Mouse (Mus musculus) lung, postnatal 4 days (tissue): ENCODE measurements around the gene Npb.

Source experiments
- DNase-seq, 2 experiments: peaks; one replicate each; pipeline ENCODE4 v3.0.0; 2021

Npb gene

DNA sequence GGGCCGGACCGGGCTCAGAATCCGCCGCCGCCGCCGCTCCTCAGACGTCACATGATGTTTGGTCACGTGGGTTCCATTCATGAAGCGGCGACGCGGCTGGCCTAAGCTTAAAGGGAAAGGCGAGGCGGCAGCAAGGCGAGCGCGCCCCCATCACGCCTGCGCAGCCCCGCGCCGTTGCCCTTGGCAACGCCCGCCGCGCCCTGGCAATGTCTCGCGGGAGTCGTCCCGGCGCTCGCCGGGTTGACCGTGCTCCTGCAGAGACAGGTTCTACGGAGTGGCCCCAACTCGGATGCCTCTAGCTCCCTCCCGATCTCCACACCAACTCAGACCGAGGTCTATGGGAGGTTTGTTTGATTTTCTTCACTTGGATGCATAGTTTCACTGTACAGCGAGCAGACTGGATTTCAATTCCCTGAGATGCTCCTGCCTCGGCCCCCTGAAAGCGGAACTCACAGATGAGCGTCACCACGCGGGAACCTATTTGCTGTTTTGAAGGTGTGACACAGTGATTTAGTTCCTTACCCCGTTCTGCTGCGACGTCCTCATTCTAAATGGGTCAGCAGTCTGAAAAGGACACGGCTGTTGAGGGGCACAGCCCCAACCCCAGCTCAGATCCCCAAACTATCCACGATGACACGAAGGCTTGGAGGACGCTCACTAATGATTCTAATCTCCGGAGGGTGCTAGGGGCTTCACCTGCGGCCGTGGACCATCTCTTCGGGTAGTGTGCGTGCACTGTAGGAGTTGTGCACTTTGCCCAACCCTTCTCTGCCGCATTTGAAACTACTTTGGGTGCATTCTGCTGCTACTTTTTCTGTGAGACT is 25.5 kb downstream of the Npb start, which contains the start of gene Mafg:
Gene Mafg, minus strand, starts transcription at position 81 of the 824 bp plus-strand sequence.
- DNase-seq = peak; percentile 95 to 97

GRCm38 (mm10) chr11:120634810-120635209 is 26.5 kb downstream of the Npb start:
- no peak for DNase-seq

DNA sequence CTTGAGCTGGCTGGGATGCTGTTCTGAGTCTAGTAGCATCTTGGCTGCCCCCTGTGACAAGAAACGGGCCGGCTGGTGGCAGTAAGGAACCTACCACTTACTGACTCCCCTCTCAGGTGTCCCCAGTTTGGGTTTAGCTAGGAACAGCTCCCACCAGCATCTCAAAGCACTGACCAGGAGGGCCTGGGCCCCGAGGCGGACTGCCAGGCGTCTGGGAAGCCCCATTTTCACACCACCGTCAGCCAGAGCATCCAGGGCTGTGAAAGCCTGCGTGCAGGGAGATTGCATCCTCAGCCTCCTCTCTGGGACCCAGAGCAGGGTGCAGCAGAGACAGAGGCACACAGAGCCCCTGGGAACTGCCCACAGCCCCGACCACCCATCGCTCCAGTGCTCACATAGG is 33.0 kb downstream of the Npb start:
- peak in 1 of 2 experiments; percentile 19 for DNase-seq

- peak in 1 of 2 experiments; percentile 18 for DNase-seq
Measured at GRCm38 (mm10) chr11:120641869-120642268, 33.6 kb downstream of the Npb start.

DNA sequence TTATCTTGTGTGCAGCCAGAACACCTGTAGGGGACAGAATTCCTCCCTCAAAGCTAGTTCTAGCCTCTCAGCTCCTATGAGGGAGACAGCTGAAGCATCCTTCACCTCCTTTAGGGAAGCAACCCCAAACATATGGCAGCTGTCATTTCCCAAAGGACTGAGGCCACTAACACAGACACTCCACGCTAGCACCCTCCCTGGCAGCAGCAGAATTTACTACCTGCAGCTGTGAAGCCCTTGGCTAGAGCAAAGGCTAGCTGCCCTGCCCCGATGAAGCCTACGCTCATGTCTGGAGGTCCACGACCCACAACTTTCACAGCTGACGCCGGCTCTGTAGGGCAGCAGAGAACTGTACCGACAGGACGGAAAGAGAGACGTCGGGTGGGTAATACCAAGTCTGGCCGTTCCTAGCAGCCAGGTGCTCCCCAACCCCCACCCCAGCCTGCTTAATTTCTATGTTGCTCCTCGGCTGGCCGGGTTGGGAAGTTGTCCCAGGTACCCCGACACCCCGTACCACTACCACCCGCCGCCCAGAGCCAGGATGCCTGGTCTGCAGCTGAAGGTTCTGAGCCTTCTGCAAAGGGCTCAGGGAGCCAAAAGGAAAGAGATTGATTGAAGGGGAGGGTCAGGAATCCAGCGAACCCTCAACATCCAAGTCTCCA is 34.8 kb downstream of the Npb start:
- DNase-seq = no peak

GRCm38 (mm10) chr11:120643601-120643987 is 35.3 kb downstream of the Npb start, which contains the start of gene Pycr1:
Gene Pycr1 (minus strand): TSS chr11:120643769.
- DNase-seq = peak; percentile 94 to 95

DNA sequence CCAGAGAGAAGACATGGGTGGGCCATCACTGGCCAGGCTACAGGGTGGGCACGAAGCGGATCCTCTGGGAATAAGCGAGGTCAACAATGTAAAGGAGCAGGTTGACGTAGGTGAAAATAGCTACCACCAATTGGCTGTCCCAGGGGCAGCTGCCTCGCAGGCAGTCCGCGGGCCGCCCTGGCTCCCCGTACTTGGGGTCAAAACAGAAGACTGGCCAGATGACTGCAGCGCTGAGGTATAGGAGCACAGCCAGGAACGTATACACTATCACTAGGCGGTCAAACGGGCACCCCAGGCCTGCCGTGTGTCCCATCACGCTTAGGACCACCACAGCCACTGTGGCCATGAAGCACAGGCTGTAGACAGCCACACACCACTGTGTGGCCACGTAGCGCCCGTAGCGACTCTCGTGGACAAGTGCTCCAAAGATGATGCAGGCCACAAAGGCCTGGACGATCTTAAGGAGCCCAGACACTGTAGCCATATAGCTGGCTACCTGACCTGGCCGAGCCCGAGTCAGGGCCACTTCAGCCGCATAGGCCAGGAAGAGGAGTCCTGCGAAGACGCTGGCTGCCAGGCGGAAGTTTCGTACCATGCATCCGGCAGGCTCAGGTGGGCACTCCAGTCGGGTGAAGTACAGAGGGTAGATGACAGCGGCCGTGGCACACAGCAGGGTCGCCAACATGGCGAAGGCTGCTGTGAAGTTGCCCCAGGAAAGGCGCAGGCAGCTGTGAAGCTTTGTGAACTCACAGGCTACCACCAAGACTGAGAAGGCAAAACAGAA is 39.0 kb downstream of the Npb start:
- DNase-seq = no peak

- peak in 1 of 2 experiments; percentile 33 for DNase-seq
Measured at GRCm38 (mm10) chr11:120648001-120648476, 39.8 kb downstream of the Npb start, which contains the start of gene Myadml2. Gene Myadml2 (minus strand): TSS chr11:120648158.

DNA sequence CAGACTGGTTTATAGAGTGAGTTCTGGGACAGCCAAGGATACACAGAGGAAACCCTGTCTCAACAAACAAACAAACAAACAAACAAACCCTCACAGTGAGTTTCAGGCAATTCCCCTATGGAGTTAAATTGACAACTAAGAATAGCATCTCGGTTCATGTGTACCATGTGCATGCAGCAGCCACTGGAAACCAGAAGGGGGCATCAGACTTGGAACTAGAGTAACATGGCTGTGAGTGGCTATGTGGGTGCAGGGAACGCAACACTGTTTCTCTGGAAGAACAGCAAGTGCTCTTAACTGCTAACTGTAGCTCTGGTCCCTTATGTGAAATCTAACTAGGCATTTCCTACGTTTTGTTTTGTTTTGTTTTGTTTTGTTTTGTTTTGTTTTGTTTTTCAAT is 43.6 kb downstream of the Npb start:
- DNase-seq = no peak

DNA sequence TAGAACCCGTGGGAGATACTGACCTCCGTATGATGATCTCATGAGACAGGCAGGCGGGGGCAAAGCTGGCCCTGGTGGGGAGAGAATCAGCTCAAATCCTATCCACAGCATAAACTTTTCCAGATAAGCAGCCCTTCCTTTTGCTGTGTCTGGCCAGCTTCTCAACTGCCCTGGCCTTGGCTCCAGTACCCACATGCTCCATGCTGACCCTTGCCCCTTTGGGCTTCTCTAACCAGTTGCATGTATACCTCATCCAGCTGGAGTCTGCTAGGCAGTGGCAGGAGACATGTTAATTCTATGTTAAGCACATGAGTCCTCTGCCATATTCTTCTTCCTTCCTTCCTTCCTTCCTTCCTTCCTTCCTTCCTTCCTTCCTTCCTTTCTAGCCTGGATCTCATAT is 46.5 kb downstream of the Npb start:
- DNase-seq = no peak

- DNase-seq = no peak
Measured at GRCm38 (mm10) chr11:120657301-120657700, 49.0 kb downstream of the Npb start.
